Mouse (Mus musculus): ENCODE measurements at regions not wholly inside any gene's neighbourhood (a gene's known extent, or its start where the extent isn't known, plus 50 kb on each side); places are given as distances from the start of the nearest gene placed in this dataset.

- DNase-seq (ENCODE audit: low spot score): peak; percentile 58
- Histone ChIP-seq H3K27me3 (replicated peaks; ENCODE audit: control insufficient read depth, insufficient read depth, low read length) (no peaks in the 10 kb centered on the region), H3K9me3 (replicated peaks; ENCODE audit: control insufficient read depth, low read length) (no peaks in the 10 kb centered on the region), H3K4me1 (ENCODE audit: control insufficient read depth, insufficient read depth, low read length) (peaks cover 8% of the 10 kb centered on the region; the same call in 1 of the 2 replicates), H3K9ac (ENCODE audit: low read length) (no peak overlapping the region), H3K27ac (ENCODE audit: low read depth, low read length) (no peak overlapping the region), H3K36me3 (ENCODE audit: control insufficient read depth, insufficient read depth, low read length) (no peaks in the 10 kb centered on the region), H3K4me3 (ENCODE audit: low read depth, low read length) (no peak overlapping the region), H3K4me2 (ENCODE audit: low read length) (0 out of 2 replicates have a peak overlapping the region, but pooled peaks have one; percentile 1)
- 6% methylated on average over 6 of the region's 6 CpGs for WGBS
- ATAC-seq: peak; percentile 45
Measured at GRCm38 (mm10) chr16:74467745-74468420, 56.3 kb upstream of the Robo2 start.

DNA sequence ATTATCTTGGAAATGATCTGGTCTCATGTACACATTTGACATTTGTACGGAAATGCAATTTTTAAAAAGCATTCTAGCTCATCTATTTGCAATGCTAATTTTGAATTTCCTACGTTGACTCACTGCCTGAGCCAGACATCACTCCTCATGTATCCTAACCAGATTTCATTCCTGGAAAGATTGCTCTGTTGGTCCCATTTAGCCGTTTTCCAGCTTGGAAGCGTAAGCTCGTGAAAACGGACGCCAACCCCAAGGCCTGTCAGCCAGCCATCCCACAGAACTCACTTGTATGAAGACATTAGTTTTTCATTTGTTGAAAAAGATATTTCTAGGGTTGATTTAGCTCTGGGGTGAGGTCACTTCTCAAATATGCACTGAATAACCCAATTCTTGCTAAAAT lies 55.5 kb upstream of the Robo2 start:
- Histone ChIP-seq H3K4me1 (ENCODE audit: control insufficient read depth, insufficient read depth, low read length) (peaks cover 8% of the 10 kb centered on the region; the same call in 1 of the 2 replicates), H3K27ac (ENCODE audit: low read depth, low read length) (peak overlapping the region; percentile 9; the same call in 1 of the 2 replicates), H3K4me2 (ENCODE audit: low read length) (no peak overlapping the region), H3K36me3 (ENCODE audit: control insufficient read depth, insufficient read depth, low read length) (no peaks in the 10 kb centered on the region), H3K9ac (ENCODE audit: low read length) (no peak overlapping the region), H3K4me3 (ENCODE audit: low read depth, low read length) (no peak overlapping the region), H3K27me3 (replicated peaks; ENCODE audit: control insufficient read depth, insufficient read depth, low read length) (no peaks in the 10 kb centered on the region), H3K9me3 (replicated peaks; ENCODE audit: control insufficient read depth, low read length) (no peaks in the 10 kb centered on the region)
- ATAC-seq: no peak
- peak; percentile 50 for DNase-seq (ENCODE audit: low spot score)
- WGBS: 60% methylated on average over 7 of the region's 7 CpGs

DNA sequence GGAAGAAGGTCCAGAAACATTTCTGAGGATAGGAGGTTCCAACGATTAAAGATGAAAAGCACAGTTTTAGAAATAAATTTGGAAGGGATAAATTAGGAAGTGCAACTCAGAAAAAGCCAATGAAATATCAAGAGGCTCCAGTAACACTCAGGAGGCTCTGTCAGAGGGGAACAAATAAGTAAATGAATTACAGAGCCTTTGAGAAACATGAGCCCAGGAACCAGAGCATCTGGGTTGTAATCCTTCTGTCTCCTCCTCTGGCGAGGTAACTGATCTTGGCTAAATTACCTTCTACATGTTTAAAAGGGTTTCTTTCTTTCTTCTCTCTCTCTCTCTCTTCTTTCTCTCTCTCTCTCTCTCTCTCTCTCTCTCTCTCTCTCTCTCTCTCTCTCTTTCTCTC lies 53.2 kb upstream of the Robo2 start:
- Histone ChIP-seq H3K4me1 (ENCODE audit: control insufficient read depth, insufficient read depth, low read length) (peaks cover 8% of the 10 kb centered on the region; the same call in 1 of the 2 replicates), H3K27me3 (replicated peaks; ENCODE audit: control insufficient read depth, insufficient read depth, low read length) (no peaks in the 10 kb centered on the region), H3K9ac (ENCODE audit: low read length) (no peak overlapping the region), H3K9me3 (replicated peaks; ENCODE audit: control insufficient read depth, low read length) (no peaks in the 10 kb centered on the region), H3K36me3 (ENCODE audit: control insufficient read depth, insufficient read depth, low read length) (no peaks in the 10 kb centered on the region), H3K4me3 (ENCODE audit: low read depth, low read length) (no peak overlapping the region), H3K27ac (ENCODE audit: low read depth, low read length) (peak overlapping the region; percentile 34; the same call in 1 of the 2 replicates), H3K4me2 (ENCODE audit: low read length) (no peak overlapping the region)
- no peak for DNase-seq (ENCODE audit: low spot score)
- 54% methylated on average over 2 of the region's 2 CpGs for WGBS
- no peak for ATAC-seq

DNA sequence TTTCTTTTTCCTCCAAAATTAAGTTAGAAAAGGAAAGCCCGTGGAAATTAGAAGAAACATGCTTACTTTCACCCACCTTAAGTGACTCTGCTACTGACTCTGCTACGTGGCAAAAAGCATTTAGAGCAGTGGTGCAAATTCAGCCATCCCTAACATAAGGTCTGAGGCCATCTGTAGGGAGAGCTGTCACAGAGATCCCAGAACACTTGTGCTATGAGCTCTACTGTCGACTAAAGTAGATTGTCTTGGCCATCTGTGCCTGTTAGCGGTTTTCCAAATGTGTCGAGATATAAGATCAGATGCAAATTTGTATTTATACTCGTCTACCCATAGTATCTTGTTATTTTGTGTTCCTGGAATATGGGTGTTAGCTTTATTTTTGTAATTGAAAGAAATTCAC lies 52.7 kb upstream of the Robo2 start:
- H3K9ac ChIP-seq (ENCODE audit: low read length): no peak overlapping the region
- ATAC-seq: peak; percentile 86
- no peaks in the 10 kb centered on the region for H3K36me3 ChIP-seq (ENCODE audit: control insufficient read depth, insufficient read depth, low read length)
- no peak overlapping the region for H3K4me3 ChIP-seq (ENCODE audit: low read depth, low read length)
- no peaks in the 10 kb centered on the region for H3K9me3 ChIP-seq (replicated peaks; ENCODE audit: control insufficient read depth, low read length)
- H3K4me1 ChIP-seq (ENCODE audit: control insufficient read depth, insufficient read depth, low read length): peaks cover 8% of the 10 kb centered on the region; the same call in 1 of the 2 replicates
- H3K27me3 ChIP-seq (replicated peaks; ENCODE audit: control insufficient read depth, insufficient read depth, low read length): no peaks in the 10 kb centered on the region
- 53% methylated on average over 6 of the region's 6 CpGs for WGBS
- peak overlapping the region; percentile 34; the same call in 1 of the 2 replicates for H3K27ac ChIP-seq (ENCODE audit: low read depth, low read length)
- peak; percentile 78 for DNase-seq (ENCODE audit: low spot score)
- no peak overlapping the region for H3K4me2 ChIP-seq (ENCODE audit: low read length)

DNA sequence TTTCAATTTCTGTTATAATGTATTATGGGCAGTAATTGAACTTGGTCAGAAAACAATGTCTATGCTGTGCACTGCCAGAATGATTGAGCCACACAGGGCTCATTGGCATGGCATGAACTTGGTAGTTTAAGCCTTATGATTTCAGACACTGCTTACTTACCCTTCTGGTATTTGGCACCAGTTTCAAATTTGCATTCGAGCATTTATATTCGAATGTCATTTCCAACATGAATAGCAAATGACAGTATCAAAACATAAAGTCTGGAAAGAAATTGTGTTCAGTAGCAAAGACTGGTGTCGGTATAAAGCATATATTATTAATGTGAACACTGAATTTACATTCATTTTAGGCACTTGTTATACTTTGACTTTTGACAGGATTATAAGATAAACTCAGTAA lies 50.8 kb upstream of the Robo2 start:
- no peak overlapping the region for H3K4me3 ChIP-seq (ENCODE audit: low read depth, low read length)
- H3K27ac ChIP-seq (ENCODE audit: low read depth, low read length): no peak overlapping the region
- WGBS: 75% methylated on average over 3 of the region's 3 CpGs
- no peaks in the 10 kb centered on the region for H3K9me3 ChIP-seq (replicated peaks; ENCODE audit: control insufficient read depth, low read length)
- peaks cover under 1% of the 10 kb centered on the region; the same call in 1 of the 2 replicates for H3K4me1 ChIP-seq (ENCODE audit: control insufficient read depth, insufficient read depth, low read length)
- H3K4me2 ChIP-seq (ENCODE audit: low read length): no peak overlapping the region
- H3K27me3 ChIP-seq (replicated peaks; ENCODE audit: control insufficient read depth, insufficient read depth, low read length): no peaks in the 10 kb centered on the region
- H3K36me3 ChIP-seq (ENCODE audit: control insufficient read depth, insufficient read depth, low read length): no peaks in the 10 kb centered on the region
- DNase-seq (ENCODE audit: low spot score) (peak; percentile 56), ATAC-seq (no peak)
- H3K9ac ChIP-seq (ENCODE audit: low read length): no peak overlapping the region

All from forebrain, embryonic 14.5 days (tissue).